Mouse (Mus musculus) fibroblast of lung, adult 2 months (primary cell): ENCODE measurements at regions not wholly inside any gene's neighbourhood (a gene's known extent, or its start where the extent isn't known, plus 50 kb on each side); places are given as distances from the start of the nearest gene placed in this dataset.

ENCODE experiments used
- DNase-seq: peaks from one replicate; pipeline ENCODE4 v3.0.0-alpha.2; 2011; ENCODE audit warnings: low read depth

GRCm38 (mm10) chr8:90635766-90636492 is 181.3 kb downstream of the Gm19935 start:
- DNase-seq, result no peak

GRCm38 (mm10) chr8:90630796-90631195 is 186.4 kb downstream of the Gm19935 start:
- no peak for DNase-seq

GRCm38 (mm10) chr8:90608410-90608809 is 208.8 kb downstream of the Gm19935 start:
- no peak for DNase-seq

- no peak for DNase-seq
These were observed 216.1 kb downstream of the Gm19935 start for GRCm38 (mm10) chr8:90600946-90601695.

- DNase-seq, result no peak
These were observed 219.8 kb downstream of the Gm19935 start for GRCm38 (mm10) chr8:90597376-90597775.

- DNase-seq, result no peak
These were observed 231.3 kb upstream of the Tox3 start for GRCm38 (mm10) chr8:90579426-90579825.

- DNase-seq, result no peak
These were observed 228.8 kb upstream of the Tox3 start for GRCm38 (mm10) chr8:90576976-90577375.

GRCm38 (mm10) chr8:90574676-90575075 is 226.5 kb upstream of the Tox3 start:
- no peak for DNase-seq

- no peak for DNase-seq
These were observed 207.9 kb upstream of the Tox3 start for GRCm38 (mm10) chr8:90556079-90556427.

- no peak for DNase-seq
These were observed 207.4 kb upstream of the Tox3 start for GRCm38 (mm10) chr8:90555415-90556078.

GRCm38 (mm10) chr8:90547276-90547675 is 199.1 kb upstream of the Tox3 start:
- no peak for DNase-seq

- no peak for DNase-seq
These were observed 194.5 kb upstream of the Tox3 start for GRCm38 (mm10) chr8:90542619-90543018.

GRCm38 (mm10) chr8:90536196-90536640 is 188.1 kb upstream of the Tox3 start:
- DNase-seq, result no peak

- no peak for DNase-seq
These were observed 187.5 kb upstream of the Tox3 start for GRCm38 (mm10) chr8:90535515-90536156.

GRCm38 (mm10) chr8:90521393-90521792 is 173.2 kb upstream of the Tox3 start:
- DNase-seq, result no peak

- DNase-seq, result peak; percentile 40
These were observed 172.0 kb upstream of the Tox3 start for GRCm38 (mm10) chr8:90520186-90520585.

GRCm38 (mm10) chr8:90519567-90519966 is 171.4 kb upstream of the Tox3 start:
- DNase-seq, result no peak

GRCm38 (mm10) chr8:90514191-90514590 is 166.0 kb upstream of the Tox3 start:
- DNase-seq, result no peak

GRCm38 (mm10) chr8:90513601-90514000 is 165.5 kb upstream of the Tox3 start:
- DNase-seq, result no peak

- no peak for DNase-seq
These were observed 165.0 kb upstream of the Tox3 start for GRCm38 (mm10) chr8:90513102-90513501.

GRCm38 (mm10) chr8:90512594-90512993 is 164.5 kb upstream of the Tox3 start:
- DNase-seq, result no peak

GRCm38 (mm10) chr8:90504521-90504920 is 156.4 kb upstream of the Tox3 start:
- DNase-seq, result no peak
